Mouse (Mus musculus): Measurements from ENCODE around the gene Olfr50.

DNA sequence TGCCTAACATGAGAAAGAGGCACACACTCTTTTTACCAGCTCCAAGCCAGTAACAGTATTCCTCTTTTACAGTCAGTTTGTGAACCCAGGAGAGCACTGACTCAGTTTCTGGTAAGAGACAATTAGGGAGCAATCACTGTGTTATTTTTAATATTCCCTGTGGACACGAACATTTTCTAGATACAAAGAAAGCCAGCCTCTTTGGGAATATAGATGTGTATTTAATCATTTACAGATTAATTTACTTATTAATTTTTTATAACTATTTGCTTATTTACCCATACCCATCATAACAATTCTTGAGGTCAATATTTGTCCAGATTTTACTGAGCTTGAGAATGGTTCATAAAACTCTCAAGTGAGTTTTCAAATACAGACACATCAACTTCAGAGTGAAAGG lies 26.6 kb downstream of the Olfr50 start, which contains the start of gene Olfr3:
- TF ChIP-seq EP300 (IDR thresholded peaks at IDR 0.05; ENCODE audit: low read depth) (no peak), CTCF (IDR thresholded peaks at IDR 0.05; ENCODE audit: low read depth) (no peak)

Measured in liver, postnatal 0 days (tissue).